Mouse (Mus musculus): ENCODE data around the gene Nat8f4. TPM values are rescaled to one million over a fixed set of nuclear protein-coding genes. Genes with fewer than 3 reads are reported as not detected.
"Not testable (repeated sequence)": the region's sequence is repeated elsewhere in the genome, so short reads cannot be mapped to it uniquely, and the experiment has no call there.

Nat8f4 gene
- polyA plus RNA-seq, 1 experiment from 2014 or later: 2.1 TPM

- Histone ChIP-seq H3K27ac (ENCODE audit: low read length) (no peak within 1 kb of the TSS), H3K27me3 (ENCODE audit: control insufficient read depth, insufficient read depth, low read length) (no peaks in the 10 kb centered on the region), H3K9ac (ENCODE audit: low read length) (no peak within 1 kb of the TSS), H3K4me1 (ENCODE audit: control insufficient read depth, insufficient read depth, low read length) (peaks cover 9% of the 10 kb centered on the region), H3K36me3 (ENCODE audit: control insufficient read depth, insufficient read depth) (no peaks in the 10 kb centered on the region), H3K9me3 (replicated peaks; ENCODE audit: control insufficient read depth, low read length) (no peaks in the 10 kb centered on the region), H3K4me2 (ENCODE audit: low read depth, low read length) (no peak within 1 kb of the TSS), H3K4me3 (ENCODE audit: low read length) (no peak within 1 kb of the TSS)
- 80% methylated on average over 3 of the region's 3 CpGs for WGBS
- ATAC-seq (replicated peaks; ENCODE audit: extremely low read depth, insufficient read depth, low FRiP score): no peak
Observed at GRCm38 (mm10) chr6:85911587-85911986, 6.9 kb upstream of the Nat8f4 start, which contains the start of gene Tprkb. Gene Tprkb (plus strand): TSS chr6:85911865.

- no peaks in the 10 kb centered on the region for H3K36me3 ChIP-seq (ENCODE audit: control insufficient read depth, insufficient read depth)
- H3K27me3 ChIP-seq (ENCODE audit: control insufficient read depth, insufficient read depth, low read length): no peaks in the 10 kb centered on the region
- no peaks in the 10 kb centered on the region for H3K9me3 ChIP-seq (replicated peaks; ENCODE audit: control insufficient read depth, low read length)
- H3K9ac ChIP-seq (ENCODE audit: low read length): no peak overlapping the region
- H3K4me2 ChIP-seq (ENCODE audit: low read depth, low read length): no peak overlapping the region
- no peak for ATAC-seq (replicated peaks; ENCODE audit: extremely low read depth, insufficient read depth, low FRiP score)
- H3K4me3 ChIP-seq (ENCODE audit: low read length): no peak overlapping the region
- H3K4me1 ChIP-seq (ENCODE audit: control insufficient read depth, insufficient read depth, low read length): peaks cover 2% of the 10 kb centered on the region
- WGBS: 93% methylated on average over 1 of the region's 1 CpGs
- no peak overlapping the region for H3K27ac ChIP-seq (ENCODE audit: low read length)
Observed at GRCm38 (mm10) chr6:85909704-85910103, 5.0 kb upstream of the Nat8f4 start.

GRCm38 (mm10) chr6:85908341-85908740 is 3.7 kb upstream of the Nat8f4 start:
- no peaks in the 10 kb centered on the region for H3K4me1 ChIP-seq (ENCODE audit: control insufficient read depth, insufficient read depth, low read length)
- no peaks in the 10 kb centered on the region for H3K36me3 ChIP-seq (ENCODE audit: control insufficient read depth, insufficient read depth)
- WGBS: 61% methylated on average over 3 of the region's 3 CpGs
- no peak overlapping the region for H3K4me2 ChIP-seq (ENCODE audit: low read depth, low read length)
- no peak for ATAC-seq (replicated peaks; ENCODE audit: extremely low read depth, insufficient read depth, low FRiP score)
- H3K27me3 ChIP-seq (ENCODE audit: control insufficient read depth, insufficient read depth, low read length): no peaks in the 10 kb centered on the region
- H3K4me3 ChIP-seq (ENCODE audit: low read length): no peak overlapping the region
- H3K9me3 ChIP-seq (replicated peaks; ENCODE audit: control insufficient read depth, low read length): no peaks in the 10 kb centered on the region
- no peak overlapping the region for H3K9ac ChIP-seq (ENCODE audit: low read length)
- no peak overlapping the region for H3K27ac ChIP-seq (ENCODE audit: low read length)

- not testable (repeated sequence) for H3K27me3 ChIP-seq (ENCODE audit: control insufficient read depth, insufficient read depth, low read length); H3K4me1 ChIP-seq (ENCODE audit: control insufficient read depth, insufficient read depth, low read length); H3K4me3 ChIP-seq (ENCODE audit: low read length); ATAC-seq (replicated peaks; ENCODE audit: extremely low read depth, insufficient read depth, low FRiP score); H3K27ac ChIP-seq (ENCODE audit: low read length); H3K36me3 ChIP-seq (ENCODE audit: control insufficient read depth, insufficient read depth); H3K4me2 ChIP-seq (ENCODE audit: low read depth, low read length); H3K9me3 ChIP-seq (replicated peaks; ENCODE audit: control insufficient read depth, low read length); H3K9ac ChIP-seq (ENCODE audit: low read length)
- 46% methylated on average over 2 of the region's 2 CpGs for WGBS
Observed at GRCm38 (mm10) chr6:85906911-85907351, 2.2 kb upstream of the Nat8f4 start.

DNA sequence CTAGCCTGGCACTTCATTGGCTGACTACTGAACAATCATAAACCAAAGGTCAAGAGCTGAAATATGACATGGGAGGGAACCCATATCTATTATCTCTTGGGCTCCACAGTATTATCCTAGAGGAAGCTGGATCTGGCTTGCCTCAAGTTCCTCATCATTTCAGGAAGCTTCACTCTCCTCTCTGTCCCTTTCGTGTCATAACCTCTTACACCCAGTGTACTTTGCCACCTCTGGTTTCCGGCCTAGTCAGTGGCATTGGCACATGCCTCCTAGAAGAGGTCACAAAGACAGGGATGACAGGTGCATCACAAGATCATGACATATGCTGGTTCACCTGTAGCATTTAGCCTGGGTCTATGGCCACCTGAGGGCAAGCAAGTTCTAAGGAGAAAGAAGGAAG is 2.4 kb downstream of the Nat8f4 start:
- no peaks in the 10 kb centered on the region for H3K4me1 ChIP-seq (ENCODE audit: control insufficient read depth, insufficient read depth, low read length)
- no peak overlapping the region for H3K4me3 ChIP-seq (ENCODE audit: low read length)
- H3K4me2 ChIP-seq (ENCODE audit: low read depth, low read length): no peak overlapping the region
- H3K27me3 ChIP-seq (ENCODE audit: control insufficient read depth, insufficient read depth, low read length): no peaks in the 10 kb centered on the region
- no peak for ATAC-seq (replicated peaks; ENCODE audit: extremely low read depth, insufficient read depth, low FRiP score)
- H3K36me3 ChIP-seq (ENCODE audit: control insufficient read depth, insufficient read depth): no peaks in the 10 kb centered on the region
- H3K9ac ChIP-seq (ENCODE audit: low read length): no peak overlapping the region
- H3K27ac ChIP-seq (ENCODE audit: low read length): no peak overlapping the region
- no peaks in the 10 kb centered on the region for H3K9me3 ChIP-seq (replicated peaks; ENCODE audit: control insufficient read depth, low read length)
- 91% methylated on average over 2 of the region's 2 CpGs for WGBS

GRCm38 (mm10) chr6:85898596-85899475 is 5.8 kb downstream of the Nat8f4 start:
- ATAC-seq (replicated peaks; ENCODE audit: extremely low read depth, insufficient read depth, low FRiP score); H3K27me3 ChIP-seq (ENCODE audit: control insufficient read depth, insufficient read depth, low read length); H3K27ac ChIP-seq (ENCODE audit: low read length); H3K9ac ChIP-seq (ENCODE audit: low read length); H3K4me3 ChIP-seq (ENCODE audit: low read length); H3K4me1 ChIP-seq (ENCODE audit: control insufficient read depth, insufficient read depth, low read length); H3K9me3 ChIP-seq (replicated peaks; ENCODE audit: control insufficient read depth, low read length); H3K4me2 ChIP-seq (ENCODE audit: low read depth, low read length); H3K36me3 ChIP-seq (ENCODE audit: control insufficient read depth, insufficient read depth): not testable (repeated sequence)
- WGBS: 61% methylated on average over 7 of the region's 8 CpGs

DNA sequence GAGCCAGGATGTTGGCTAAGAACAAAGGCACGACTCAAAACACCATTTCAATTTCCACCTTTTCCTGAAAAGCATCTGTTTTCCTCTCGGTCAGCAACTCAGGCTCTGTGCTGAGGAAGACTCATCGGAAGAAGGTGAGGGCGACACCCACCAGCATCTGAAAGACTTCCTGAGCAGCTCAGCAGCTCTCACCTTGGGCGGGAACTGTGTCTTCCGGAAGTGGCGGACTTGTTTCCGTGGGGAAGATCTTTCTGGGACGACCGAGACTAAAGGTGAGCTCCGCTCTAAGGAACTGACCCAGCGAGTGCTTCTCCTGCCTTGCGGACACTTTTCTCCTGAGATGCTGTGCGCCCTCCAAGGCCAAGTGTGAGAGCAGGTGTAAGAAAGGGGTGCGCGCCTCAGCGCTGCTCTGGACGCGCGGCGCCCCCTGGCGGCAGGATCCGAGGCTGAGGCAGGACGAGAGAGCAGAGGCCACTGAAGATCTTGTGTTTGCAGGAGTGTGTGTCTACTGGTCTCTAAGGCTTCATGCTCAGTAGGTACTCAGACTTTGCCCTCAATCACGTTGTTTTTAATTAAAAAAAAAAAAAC is 9.5 kb downstream of the Nat8f4 start:
- not testable (repeated sequence) for H3K4me1 ChIP-seq (ENCODE audit: control insufficient read depth, insufficient read depth, low read length)

DNA sequence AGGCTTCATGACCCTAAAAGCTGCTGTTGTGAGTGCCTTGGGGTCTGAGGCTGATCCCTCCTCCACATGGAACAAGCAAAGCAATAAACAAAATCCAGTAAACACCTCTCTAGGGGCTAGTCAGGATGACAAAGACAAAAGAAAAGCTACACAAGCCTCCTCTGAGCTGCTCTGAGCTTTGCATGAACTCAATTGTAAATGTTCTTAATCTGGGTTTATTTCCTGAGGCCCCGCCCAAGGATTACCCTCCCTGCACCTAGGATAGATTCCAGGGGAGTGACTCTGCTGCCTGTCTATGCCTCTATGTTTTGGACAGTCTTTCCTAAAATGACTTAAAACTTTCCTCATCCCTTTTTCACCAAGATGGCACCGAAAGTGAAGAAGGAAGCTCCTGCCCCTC is 15.7 kb downstream of the Nat8f4 start:
- peaks cover 13% of the 10 kb centered on the region for H3K9me3 ChIP-seq (replicated peaks; ENCODE audit: control insufficient read depth, low read length)
- 74% methylated on average over 2 of the region's 2 CpGs for WGBS
- ATAC-seq (replicated peaks; ENCODE audit: extremely low read depth, insufficient read depth, low FRiP score): no peak

More for the DNA sequence above, 9.5 kb downstream of the Nat8f4 start:
- not testable (repeated sequence) for H3K27ac ChIP-seq (ENCODE audit: low read length); H3K27me3 ChIP-seq (ENCODE audit: control insufficient read depth, insufficient read depth, low read length); ATAC-seq (replicated peaks; ENCODE audit: extremely low read depth, insufficient read depth, low FRiP score); H3K9ac ChIP-seq (ENCODE audit: low read length); H3K4me2 ChIP-seq (ENCODE audit: low read depth, low read length); H3K4me3 ChIP-seq (ENCODE audit: low read length); H3K36me3 ChIP-seq (ENCODE audit: control insufficient read depth, insufficient read depth)
- 62% methylated on average over 25 of the region's 25 CpGs for WGBS
- peaks cover 13% of the 10 kb centered on the region for H3K9me3 ChIP-seq (replicated peaks; ENCODE audit: control insufficient read depth, low read length)

DNA sequence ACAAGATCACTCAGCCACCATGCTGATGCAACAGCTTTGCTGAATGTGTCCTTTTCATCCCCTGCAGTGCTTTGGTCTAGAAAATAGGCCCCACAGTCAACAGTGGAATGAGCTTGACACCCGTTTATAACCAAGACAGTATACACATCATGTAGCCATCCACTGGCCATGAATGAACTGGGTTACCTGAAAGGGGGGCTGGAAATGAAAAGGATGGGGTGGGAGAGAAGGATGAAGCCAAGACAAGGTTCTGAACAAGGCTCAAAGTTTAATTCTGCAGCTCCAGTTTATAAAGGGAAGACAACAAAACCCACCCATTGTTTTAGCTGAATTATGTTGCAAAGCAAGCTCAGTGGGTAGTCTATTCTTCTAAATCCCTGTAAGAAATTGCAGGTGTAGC is 20.4 kb downstream of the Nat8f4 start:
- no peak overlapping the region for H3K4me3 ChIP-seq (ENCODE audit: low read length)
- H3K4me1 ChIP-seq (ENCODE audit: control insufficient read depth, insufficient read depth, low read length): no peaks in the 10 kb centered on the region
- no peaks in the 10 kb centered on the region for H3K27me3 ChIP-seq (ENCODE audit: control insufficient read depth, insufficient read depth, low read length)
- H3K36me3 ChIP-seq (ENCODE audit: control insufficient read depth, insufficient read depth): no peaks in the 10 kb centered on the region
- H3K4me2 ChIP-seq (ENCODE audit: low read depth, low read length): no peak overlapping the region
- no peak overlapping the region for H3K9ac ChIP-seq (ENCODE audit: low read length)
- no peak overlapping the region for H3K27ac ChIP-seq (ENCODE audit: low read length)
- H3K9me3 ChIP-seq (replicated peaks; ENCODE audit: control insufficient read depth, low read length): peaks cover 11% of the 10 kb centered on the region
- no peak for ATAC-seq (replicated peaks; ENCODE audit: extremely low read depth, insufficient read depth, low FRiP score)
- 85% methylated on average over 1 of the region's 1 CpGs for whole genome bisulfite sequencing

More for the DNA sequence above, 15.7 kb downstream of the Nat8f4 start:
- no peak overlapping the region for H3K9ac ChIP-seq (ENCODE audit: low read length)
- H3K36me3 ChIP-seq (ENCODE audit: control insufficient read depth, insufficient read depth): no peaks in the 10 kb centered on the region
- H3K4me2 ChIP-seq (ENCODE audit: low read depth, low read length): no peak overlapping the region
- H3K4me3 ChIP-seq (ENCODE audit: low read length): no peak overlapping the region
- no peaks in the 10 kb centered on the region for H3K27me3 ChIP-seq (ENCODE audit: control insufficient read depth, insufficient read depth, low read length)
- no peaks in the 10 kb centered on the region for H3K4me1 ChIP-seq (ENCODE audit: control insufficient read depth, insufficient read depth, low read length)
- H3K27ac ChIP-seq (ENCODE audit: low read length): no peak overlapping the region

All from heart, embryonic 16.5 days (tissue).